Mouse (Mus musculus): ENCODE data around the gene Gal3st1. TPM values are rescaled to one million over a fixed set of nuclear protein-coding genes. Genes with fewer than 3 reads are reported as not detected.
"Not testable (repeated sequence)": the region's sequence is repeated elsewhere in the genome, so short reads cannot be mapped to it uniquely, and the experiment has no call there.

Gal3st1 gene
- total RNA-seq (2021), result under 1 TPM in 1 of 2 experiments, not detected in 1; 0.20 TPM
- long read RNA-seq, experiment 1, result 0 reads
- long read RNA-seq, experiment 2, result 0 reads

- no peak for DNase-seq
Measured at GRCm38 (mm10) chr11:3983291-3983862, at the start of gene Gal3st1. Gene Gal3st1 (plus strand): TSS chr11:3983636.

GRCm38 (mm10) chr11:3933756-3934285, 49.6 kb upstream of the Gal3st1 start:
- no peak for DNase-seq

DNA sequence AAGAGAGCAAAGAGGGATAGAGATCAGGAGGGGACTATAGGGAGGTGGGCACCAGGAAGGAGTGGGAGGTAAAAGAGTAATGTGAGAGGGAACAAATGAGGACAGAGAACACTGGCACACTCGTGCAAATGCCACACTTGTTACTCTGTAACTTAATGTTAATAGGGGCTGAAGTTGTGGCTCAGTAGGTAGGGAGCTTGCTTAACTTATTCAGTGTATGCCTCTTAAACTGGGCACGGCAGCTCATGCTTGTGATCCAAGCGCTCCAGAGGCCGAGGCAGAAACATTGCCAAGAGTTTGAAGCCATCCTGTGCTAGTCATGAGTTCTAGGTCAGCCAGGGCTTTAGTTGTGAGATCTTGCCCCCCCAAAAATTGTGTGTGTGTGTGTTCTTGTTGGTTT, 48.3 kb upstream of the Gal3st1 start:
- no peak for DNase-seq

- no peak for DNase-seq
Measured at GRCm38 (mm10) chr11:3936318-3936717, 47.1 kb upstream of the Gal3st1 start.

DNA sequence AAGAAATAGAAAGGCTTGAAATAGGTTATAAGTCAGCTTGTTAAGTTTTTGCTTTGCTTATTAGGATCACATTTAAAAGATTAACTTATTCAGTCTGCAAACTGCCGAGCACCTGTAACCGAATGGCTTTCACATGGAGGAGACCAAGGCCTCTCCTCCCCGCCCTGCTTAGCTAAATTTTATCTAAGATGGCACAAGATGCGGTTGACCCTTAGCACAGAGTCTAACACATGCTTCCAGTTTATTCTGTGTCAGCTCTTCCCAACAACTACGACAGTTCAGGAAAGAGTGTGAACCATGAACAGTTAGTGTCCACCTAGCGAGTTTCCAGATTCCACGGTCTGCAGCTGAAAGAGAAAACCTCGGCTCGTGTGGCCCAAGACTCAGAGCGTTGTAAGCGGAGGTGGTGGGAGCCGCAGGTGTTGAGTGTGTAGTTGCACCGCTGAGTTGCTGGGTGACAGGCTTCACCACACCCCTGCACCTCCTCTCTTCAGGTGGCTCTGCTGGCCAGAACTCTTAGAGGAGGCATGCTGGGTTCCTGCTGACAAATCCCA, 46.0 kb upstream of the Gal3st1 start:
- DNase-seq, result no peak

DNA sequence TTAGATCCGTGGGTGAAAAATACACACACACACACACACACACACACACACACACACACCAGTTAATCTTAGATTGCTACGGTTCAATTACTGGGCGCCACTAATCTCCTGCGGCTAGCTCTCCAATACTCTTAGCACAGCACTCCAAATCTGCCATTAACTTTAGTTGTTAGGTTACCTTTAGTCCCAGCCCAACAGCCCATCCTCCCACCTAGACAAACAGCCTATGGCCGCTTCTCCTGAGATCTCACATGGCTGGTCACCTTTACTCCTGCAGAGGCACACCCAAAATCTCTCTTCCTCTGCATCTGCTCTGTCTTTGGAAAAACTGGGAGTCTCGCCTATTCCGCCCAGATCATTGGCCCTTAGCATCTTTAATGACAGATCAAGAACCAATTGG, 42.1 kb upstream of the Gal3st1 start:
- no peak for DNase-seq

DNA sequence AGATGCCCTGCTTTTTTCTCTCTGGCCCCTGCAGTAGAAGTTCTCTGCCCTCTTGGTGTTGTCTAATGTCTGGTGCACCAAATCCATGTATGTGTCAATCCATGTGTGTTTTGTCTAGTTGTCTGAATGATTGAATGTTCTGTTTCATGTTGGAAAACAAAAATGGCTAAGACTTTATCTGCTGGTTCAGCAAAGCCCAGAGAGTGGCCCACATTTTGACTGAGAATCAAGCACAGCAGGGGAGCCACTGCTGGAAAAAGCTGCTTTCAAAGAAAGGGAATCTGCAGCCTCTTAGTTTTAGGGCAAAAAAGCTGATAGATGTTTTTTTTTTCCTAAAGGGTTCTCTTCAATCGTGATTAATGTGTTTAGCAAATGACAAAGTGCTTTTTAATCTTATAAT, 37.0 kb upstream of the Gal3st1 start:
- DNase-seq, result no peak

DNA sequence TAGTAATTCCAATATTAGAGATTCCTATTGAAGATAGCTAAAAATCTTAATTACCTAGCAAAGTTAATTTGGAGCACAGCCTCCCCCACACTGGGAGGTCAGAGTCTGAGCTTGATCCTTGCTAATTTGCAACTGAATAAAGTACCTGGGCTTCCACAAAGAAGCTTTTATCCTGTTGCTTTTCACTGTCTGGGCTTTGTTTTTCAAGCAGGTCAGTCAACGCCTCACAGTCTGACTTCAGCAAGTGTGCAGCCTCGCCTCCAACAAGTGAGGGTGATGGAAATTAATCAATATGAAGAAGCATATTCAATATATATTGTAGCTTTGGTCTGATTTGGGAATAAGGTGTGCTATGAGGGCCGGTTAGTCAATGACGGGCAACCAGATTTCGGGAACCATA, 28.6 kb upstream of the Gal3st1 start:
- DNase-seq, result not testable (repeated sequence)

GRCm38 (mm10) chr11:3955371-3955770, 28.1 kb upstream of the Gal3st1 start:
- DNase-seq, result not testable (repeated sequence)

DNA sequence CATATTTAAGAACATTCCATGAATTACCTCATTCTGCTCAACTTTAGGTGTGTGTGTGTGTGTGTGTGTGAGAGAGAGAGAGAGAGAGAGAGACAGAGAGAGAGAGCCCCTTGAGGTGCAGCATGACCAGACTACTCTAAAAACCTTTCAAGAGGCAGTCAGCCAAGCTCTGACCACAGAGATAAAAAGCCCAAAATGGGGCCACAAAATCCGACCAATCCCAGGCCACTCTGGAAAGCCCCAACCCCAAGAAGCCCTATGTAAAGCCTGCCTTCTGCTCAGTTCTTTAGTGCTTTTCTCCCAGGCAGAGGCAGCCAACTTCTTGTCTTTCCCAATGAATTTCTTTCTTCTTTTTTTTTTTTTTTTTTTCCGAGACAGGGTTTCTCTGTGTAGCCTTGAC, 22.5 kb upstream of the Gal3st1 start:
- DNase-seq, result no peak

GRCm38 (mm10) chr11:3961761-3962160, 21.7 kb upstream of the Gal3st1 start:
- DNase-seq, result no peak

- DNase-seq, result peak in 1 of 2 experiments; percentile 9
Measured at GRCm38 (mm10) chr11:3963155-3963554, 20.3 kb upstream of the Gal3st1 start.

GRCm38 (mm10) chr11:3963610-3964415, 19.6 kb upstream of the Gal3st1 start, which contains the start of gene Pes1:
Gene Pes1 (plus strand): TSS chr11:3963975.
- peak; percentile 80 to 88 for DNase-seq

DNA sequence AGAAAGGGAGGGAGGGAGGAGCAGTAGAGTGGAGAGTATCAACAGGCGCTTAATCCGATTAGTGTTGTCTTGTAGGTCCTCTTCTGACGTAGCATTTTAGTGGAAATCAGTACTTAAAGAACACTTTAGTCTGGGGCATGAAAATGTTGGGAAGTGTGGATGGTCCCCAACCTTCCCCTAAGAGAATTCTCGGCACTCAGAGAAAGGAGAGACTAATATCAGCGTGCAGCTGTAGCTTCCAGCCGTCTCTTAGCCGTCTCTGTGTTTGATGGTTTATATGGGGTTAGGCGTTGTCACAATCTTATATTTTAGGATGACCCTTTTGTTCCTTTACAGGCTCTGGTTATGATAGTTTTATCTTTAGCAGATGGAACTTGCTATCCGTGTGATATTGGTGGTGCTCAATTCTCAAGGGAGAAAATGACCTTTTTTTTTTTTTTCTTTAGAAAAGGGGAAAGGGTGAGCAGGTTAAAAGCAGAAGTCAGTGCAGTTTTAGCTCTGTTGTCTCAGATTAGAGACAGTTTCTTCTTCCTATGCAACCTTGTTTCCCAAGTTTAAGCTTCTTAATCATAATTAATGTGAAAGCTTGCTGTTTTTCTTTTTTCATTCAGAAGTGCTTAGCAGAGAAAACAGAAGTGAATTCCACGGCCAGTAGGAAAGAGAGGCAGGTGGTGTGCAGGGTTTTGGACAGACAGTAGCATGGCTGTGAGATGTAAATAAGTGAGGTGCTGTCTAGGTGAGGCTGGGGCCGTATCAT, 18.8 kb upstream of the Gal3st1 start:
- DNase-seq, result no peak

DNA sequence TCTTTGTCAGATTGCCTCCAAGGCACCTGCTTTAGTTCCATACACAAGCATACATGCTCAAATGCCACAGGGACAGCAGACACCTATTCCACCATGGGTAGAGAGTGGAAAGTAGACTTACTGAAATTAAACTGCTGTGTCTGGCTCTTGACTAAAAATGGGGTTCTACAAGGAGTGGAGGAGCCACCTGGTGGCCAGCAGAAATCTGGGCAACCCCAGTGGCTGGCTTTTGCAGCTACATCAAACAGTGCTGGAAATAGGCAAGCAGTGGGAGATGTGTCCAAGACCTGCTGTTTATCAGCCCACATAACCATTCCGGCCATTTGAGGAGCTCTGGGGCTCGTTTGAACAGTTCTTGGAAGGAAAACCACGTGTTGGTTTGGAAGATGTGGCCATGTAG, 13.6 kb upstream of the Gal3st1 start:
- no peak for DNase-seq

DNA sequence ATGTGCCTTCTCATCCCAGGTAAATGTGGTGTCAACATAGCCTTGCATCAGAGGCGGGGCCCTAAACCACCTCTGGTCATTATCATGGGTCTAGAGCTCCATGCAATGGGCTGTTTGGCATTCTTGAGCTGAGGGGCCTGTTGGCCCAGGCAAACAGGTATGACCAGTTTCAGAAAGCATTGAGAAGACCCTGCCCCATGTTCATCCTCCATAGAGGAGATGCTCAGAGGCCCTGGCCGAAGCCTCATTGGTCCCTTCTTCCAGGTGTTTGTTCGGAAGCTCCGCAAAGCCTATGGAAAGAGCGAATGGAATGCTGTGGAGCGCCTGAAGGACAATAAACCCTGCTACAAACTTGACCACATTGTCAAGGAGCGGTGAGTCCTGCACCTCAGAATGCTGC, 13.1 kb upstream of the Gal3st1 start:
- no peak for DNase-seq

- no peak for DNase-seq
Measured at GRCm38 (mm10) chr11:3973081-3973480, 10.4 kb upstream of the Gal3st1 start.

GRCm38 (mm10) chr11:3974311-3974710, 9.1 kb upstream of the Gal3st1 start:
- DNase-seq, result no peak

GRCm38 (mm10) chr11:3976678-3977077, 6.8 kb upstream of the Gal3st1 start, which contains the start of gene 4930556J24Rik:
Gene 4930556J24Rik (minus strand): TSS chr11:3976778.
- no peak for DNase-seq

- DNase-seq, result no peak
Measured at GRCm38 (mm10) chr11:3978421-3978820, 5.0 kb upstream of the Gal3st1 start.

DNA sequence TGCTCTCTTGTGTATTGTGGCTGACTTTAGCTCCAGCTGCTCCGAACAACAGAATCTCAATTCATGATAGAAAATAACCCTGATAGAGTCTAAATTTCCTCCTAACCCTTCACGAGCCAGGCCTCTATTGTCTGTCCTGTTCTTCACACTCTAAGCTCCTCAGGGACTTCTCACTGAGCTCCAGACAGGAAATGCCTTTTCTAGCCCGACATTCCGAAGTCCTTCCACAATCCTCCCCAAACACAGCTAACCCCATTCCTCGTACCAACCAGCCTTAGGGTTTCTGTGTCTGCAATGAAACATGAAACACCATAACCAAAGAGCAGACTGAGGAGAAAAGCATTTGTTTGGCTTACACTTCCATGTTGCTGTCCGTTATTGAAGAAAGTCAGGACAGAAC, 1.9 kb upstream of the Gal3st1 start:
- DNase-seq, result no peak
